Mouse (Mus musculus): ENCODE data around the gene Olfr1390.
"Not testable (repeated sequence)": the region's sequence is repeated elsewhere in the genome, so short reads cannot be mapped to it uniquely, and the experiment has no call there.

Gene Olfr1390

DNA sequence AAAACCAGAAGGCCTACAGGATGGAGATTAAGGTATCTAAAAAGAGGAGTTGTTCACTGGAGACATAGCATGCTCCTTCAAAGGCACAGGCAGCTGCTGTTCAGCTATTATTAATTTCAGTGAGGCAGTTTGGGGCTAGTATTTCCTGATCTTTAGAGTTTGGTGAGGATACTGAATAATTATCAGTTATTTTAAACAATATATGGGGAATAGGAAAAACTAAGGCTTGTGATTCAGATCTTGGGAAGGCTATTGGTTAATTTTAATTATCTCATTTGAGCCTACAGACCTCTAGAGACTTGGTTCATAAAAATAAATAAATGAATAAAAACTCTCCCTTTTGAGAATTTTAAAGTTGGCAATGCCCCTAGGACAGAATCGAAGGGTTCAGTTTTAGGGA is at the start of gene Olfr1390:
Gene Olfr1390, plus strand, starts transcription at position 301 of the 400 bp plus-strand sequence.
- no peak for DNase-seq (ENCODE audit: extremely low read depth, low read depth)

DNA sequence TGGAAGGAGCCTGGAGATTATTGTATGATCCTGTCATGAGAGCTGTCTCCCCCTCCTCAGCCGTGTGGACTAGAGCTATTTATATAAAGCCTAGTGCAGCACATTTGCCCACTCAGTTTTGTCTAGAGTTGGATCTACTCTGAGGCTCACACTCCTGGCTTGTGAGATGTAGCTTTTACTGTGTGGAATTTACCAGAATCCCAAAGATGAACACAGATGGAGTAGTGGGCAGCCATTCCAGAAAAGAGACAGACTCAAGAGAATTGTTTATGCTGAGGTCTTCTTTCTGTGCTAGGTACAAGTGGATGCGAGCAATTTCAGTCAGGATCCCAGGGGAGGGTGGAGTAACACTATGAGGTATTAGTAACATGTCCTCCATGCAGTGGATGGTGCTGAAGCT is 47.7 kb upstream of the Olfr1390 start:
- DNase-seq (ENCODE audit: extremely low read depth, low read depth), result no peak

DNA sequence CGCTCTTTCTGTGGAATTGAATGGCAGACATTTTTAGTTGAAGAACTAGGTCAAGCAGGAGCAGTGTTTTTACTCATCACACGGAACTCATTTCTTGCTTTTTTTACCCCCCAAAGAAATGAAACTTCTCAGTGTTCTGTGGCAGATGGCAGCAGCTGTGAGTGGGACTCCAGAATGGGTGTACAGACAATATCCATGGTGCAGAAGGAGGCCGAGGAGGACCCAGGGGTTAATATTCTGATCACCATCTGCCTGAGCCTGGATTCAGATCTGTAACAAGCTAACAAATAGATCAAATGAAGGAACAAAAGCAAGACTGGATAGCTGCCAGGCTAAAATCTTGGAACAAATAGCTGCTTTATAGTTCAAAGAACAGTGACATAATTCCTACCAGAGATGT is 42.2 kb upstream of the Olfr1390 start:
- no peak for DNase-seq (ENCODE audit: extremely low read depth, low read depth)

DNA sequence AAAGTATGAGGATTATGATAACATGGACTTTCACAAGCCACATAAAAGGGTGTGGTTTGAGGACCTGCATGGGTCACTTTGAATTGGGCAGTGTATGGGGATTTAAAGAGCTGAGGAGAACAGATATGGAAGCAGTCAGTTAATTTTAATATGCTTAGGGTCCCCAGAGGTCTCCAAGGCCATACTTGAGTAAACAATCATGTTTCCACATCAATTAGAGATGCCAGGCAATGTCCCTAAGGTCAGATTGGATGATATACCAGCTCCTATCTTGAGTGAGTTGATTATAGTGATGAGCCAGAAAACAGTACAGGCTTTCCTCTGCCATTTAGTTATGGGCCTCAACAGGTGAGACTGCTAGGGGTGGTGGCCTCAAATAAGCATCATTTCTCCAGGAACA is 30.5 kb upstream of the Olfr1390 start, which contains the start of gene Olfr10:
Gene Olfr10, plus strand, starts transcription at position 301 of the 400 bp plus-strand sequence.
- DNase-seq (ENCODE audit: extremely low read depth, low read depth), result no peak

DNA sequence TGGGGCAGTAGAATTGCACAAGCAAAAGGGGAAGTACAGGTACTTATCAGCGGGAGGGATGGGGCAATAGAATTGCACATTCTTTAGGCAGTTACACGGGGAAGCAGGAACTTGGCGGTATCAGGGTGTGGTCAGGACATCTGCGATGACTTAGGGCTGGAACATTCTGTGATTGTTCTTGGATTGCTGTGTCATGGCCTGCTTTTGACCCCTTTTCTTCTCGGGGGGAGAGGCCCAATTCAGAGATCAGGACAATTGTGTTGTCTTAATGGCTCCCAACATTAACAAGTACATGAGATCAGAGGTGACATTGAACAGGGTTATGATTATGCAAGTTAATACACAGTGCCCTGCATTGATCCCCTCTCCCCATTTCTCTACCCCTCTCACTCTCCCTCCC is 26.4 kb upstream of the Olfr1390 start:
- DNase-seq (ENCODE audit: extremely low read depth, low read depth), result not testable (repeated sequence)

DNA sequence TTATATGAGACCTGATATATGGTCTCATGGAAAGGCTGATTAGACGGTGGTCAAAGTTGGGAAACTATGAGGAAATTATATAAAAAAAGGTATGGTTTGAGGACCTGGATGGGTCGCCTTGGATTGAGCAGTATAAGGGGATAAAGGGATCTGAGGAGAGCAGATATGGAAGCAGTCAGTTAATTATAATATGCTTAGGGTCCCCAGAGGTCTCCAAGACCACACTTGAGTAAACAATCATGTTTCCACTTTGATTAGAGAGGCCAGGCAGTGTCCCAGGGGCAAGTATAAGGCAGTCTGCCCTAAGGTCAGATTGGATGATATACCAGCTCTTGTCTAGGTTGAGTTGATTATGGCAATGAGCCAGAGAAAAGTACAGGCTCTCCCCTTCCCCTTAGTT is 12.5 kb upstream of the Olfr1390 start, which contains the start of gene Olfr1391:
Gene Olfr1391, plus strand, starts transcription at position 301 of the 400 bp plus-strand sequence.
- DNase-seq (ENCODE audit: extremely low read depth, low read depth), result no peak

DNA sequence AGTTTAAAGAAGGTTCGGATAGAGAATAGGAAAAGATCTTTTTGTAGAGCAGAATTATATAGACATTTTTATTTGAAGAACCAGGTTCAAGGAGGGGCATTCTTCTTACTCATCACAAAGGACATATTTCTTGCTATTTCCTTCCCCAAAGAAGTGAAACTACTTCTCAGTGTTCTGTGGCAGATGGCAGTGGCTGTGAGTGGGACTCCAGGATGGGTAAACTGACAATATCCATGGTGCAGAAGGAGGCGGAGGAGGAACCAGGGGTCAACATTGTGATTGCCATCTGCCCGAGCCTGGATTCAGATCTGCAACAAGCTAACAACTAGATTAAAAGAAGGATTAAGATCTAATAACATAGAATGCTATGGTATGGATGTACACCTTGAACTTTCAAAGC is 8.3 kb upstream of the Olfr1390 start:
- DNase-seq (ENCODE audit: extremely low read depth, low read depth), result no peak

DNA sequence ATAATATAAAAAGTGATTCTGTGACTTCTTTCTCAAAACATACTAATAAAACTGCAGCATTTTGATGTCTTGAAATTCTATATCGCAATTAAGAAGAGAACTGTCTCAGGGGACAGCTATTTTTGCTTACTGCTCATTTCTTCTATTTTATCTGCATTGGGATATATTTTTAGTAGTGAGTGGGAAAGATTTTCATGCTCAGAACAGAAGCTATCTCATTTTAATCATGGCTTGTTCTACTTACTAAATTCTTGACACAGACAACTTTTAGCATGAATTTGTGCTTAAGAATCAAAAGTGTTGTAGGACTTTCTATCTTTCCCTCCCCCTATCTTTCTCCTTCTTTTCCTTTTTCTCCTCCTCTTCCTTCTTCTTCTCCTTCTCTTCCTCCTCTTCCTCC is 5.3 kb upstream of the Olfr1390 start:
- DNase-seq (ENCODE audit: extremely low read depth, low read depth), result no peak

DNA sequence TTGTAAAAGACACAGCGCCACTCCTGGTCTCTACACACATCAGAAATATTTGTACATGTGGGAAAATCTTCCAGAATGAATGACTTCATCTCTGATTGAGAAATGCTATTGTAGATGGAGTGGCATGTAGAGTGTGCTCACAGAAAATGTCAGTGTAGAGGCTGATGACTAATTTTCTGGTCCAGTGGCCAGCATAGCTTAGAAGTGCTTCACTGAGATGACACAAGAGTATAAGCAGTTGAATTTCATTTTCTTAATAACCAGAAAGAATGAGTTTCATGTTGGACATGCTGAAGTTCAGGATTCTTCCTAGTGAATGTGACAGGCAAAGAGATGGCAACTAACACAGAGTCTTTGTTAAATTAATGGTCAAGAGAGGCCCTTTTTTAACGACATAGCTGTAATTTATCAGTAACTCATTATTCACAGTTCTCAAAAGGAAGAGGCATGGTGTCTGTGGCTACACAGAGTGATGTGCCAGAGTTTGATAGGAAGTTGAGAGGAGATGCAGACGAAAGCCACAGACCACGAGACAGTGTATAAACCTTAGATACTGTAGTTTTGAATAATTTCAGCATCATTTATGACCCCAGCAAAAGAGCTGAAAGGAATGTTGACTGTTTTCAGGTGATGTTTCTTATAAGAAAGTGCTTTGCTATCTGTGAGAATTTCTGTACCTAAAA is 2.3 kb downstream of the Olfr1390 start:
- DNase-seq (ENCODE audit: extremely low read depth, low read depth), result no peak

DNA sequence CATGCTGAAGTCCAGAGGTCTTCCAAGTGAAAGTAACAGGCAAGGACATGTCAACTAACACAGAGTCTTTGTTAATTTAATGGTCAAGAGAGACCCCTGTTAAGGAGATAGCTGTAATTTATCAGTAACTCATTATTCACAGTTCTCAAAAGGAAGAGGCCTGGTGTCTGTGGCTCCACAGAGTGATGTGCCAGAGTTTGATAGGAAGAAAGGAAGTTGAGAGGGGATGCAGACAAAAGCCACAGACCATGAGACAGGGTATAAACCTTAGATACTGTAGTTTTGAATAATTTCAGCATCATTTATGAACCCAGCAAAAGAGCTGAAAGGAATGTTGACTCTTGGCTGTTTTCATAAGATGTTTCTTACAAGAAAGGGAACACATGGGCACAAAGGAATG is 48.1 kb downstream of the Olfr1390 start:
- DNase-seq (ENCODE audit: extremely low read depth, low read depth), result no peak

DNA sequence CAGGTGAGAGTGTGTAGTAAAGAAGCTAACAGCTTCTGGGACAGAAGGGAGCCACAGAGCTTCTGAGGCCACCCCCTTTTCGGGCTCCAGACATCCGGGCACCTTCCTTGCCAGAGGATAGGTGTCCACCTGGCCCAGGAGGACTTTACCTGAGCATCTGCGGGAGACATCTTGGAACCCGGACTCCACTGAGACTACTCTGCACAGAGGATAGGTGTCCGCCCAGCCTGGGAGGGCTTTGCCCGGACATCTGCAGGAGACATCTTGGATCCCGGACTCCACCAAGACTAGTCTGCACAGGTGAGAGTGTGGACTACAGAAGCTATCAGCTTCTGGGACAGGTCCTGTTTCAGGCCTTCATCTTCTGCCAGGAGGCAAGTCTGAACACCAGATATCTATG is 51.1 kb downstream of the Olfr1390 start:
- not testable (repeated sequence) for DNase-seq (ENCODE audit: extremely low read depth, low read depth)

Data from MEL-GATA-1-ER (cell line).